Mouse (Mus musculus) megakaryocyte, embryonic 14.5 days (primary cell): ENCODE data around the gene Mef2a.

ENCODE experiments used
- FLI1 ChIP-seq: IDR thresholded peaks from 2 replicates; pipeline ENCODE4 v1.6.1; 2012; ENCODE audit warnings: low read length, inconsistent platforms, mixed read lengths
- GATA1 ChIP-seq: IDR thresholded peaks from 3 replicates; pipeline ENCODE4 v1.6.1; 2012; ENCODE audit warnings: mixed read lengths, low read length, inconsistent platforms, borderline replicate concordance

- no peak for TF ChIP-seq GATA1
- no peak for TF ChIP-seq FLI1
Measured at GRCm38 (mm10) chr7:67225943-67226625, 146.6 kb downstream of the Mef2a start.
